Mouse (Mus musculus): ENCODE data around the gene Gm39115. TPM values are rescaled to one million over a fixed set of nuclear protein-coding genes. Genes with fewer than 3 reads are reported as not detected.

Gene Gm39115
- total RNA-seq, 2 experiments from 2014 or later, result not detected

- ATAC-seq (replicated peaks; ENCODE audit: low FRiP score, poor library complexity, severe bottlenecking), result no peak
Observed at GRCm38 (mm10) chr7:142104747-142105146, 31.1 kb downstream of the Gm39115 start.

GRCm38 (mm10) chr7:142097776-142098175 is 38.1 kb downstream of the Gm39115 start:
- peak; percentile 66 for ATAC-seq (replicated peaks; ENCODE audit: low FRiP score, poor library complexity, severe bottlenecking)

DNA sequence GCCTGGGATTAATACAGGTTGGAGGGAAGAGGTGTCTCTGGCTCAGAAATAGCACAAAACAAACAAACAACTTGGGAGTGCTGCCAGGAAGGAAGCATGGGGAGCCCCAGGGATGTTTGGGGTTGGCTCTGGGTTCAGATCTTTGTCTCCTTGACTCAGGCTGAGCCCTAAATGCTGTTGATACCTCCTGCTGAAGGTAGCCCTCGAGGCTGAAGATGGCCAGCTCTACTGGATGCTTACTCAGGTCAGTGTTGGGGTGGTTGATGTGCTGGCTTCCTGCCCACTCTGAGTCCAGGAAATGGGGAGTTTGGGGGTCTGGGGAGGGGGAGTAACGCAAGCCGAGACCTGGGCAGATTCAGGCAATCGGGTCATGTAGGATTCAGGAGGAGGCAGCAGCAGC is 39.1 kb downstream of the Gm39115 start:
- no peak for ATAC-seq (replicated peaks; ENCODE audit: low FRiP score, poor library complexity, severe bottlenecking)

GRCm38 (mm10) chr7:142095183-142095931 is 40.5 kb downstream of the Gm39115 start, which contains the start of gene Dusp8:
Gene Dusp8, minus strand, starts transcription at chr7:142095843.
- ATAC-seq (replicated peaks; ENCODE audit: low FRiP score, poor library complexity, severe bottlenecking), result peak; percentile 79

GRCm38 (mm10) chr7:142094301-142095143 is 41.3 kb downstream of the Gm39115 start:
- peak; percentile 44 for ATAC-seq (replicated peaks; ENCODE audit: low FRiP score, poor library complexity, severe bottlenecking)

GRCm38 (mm10) chr7:142093696-142094240 is 42.1 kb downstream of the Gm39115 start:
- no peak for ATAC-seq (replicated peaks; ENCODE audit: low FRiP score, poor library complexity, severe bottlenecking)

- no peak for ATAC-seq (replicated peaks; ENCODE audit: low FRiP score, poor library complexity, severe bottlenecking)
Observed at GRCm38 (mm10) chr7:142092991-142093390, 42.8 kb downstream of the Gm39115 start.

GRCm38 (mm10) chr7:142091848-142092247 is 44.0 kb downstream of the Gm39115 start:
- no peak for ATAC-seq (replicated peaks; ENCODE audit: low FRiP score, poor library complexity, severe bottlenecking)

GRCm38 (mm10) chr7:142089648-142090447 is 46.0 kb downstream of the Gm39115 start:
- ATAC-seq (replicated peaks; ENCODE audit: low FRiP score, poor library complexity, severe bottlenecking), result no peak

GRCm38 (mm10) chr7:142088886-142089285 is 46.9 kb downstream of the Gm39115 start:
- ATAC-seq (replicated peaks; ENCODE audit: low FRiP score, poor library complexity, severe bottlenecking), result peak; percentile 52

- peak; percentile 84 for ATAC-seq (replicated peaks; ENCODE audit: low FRiP score, poor library complexity, severe bottlenecking)
Observed at GRCm38 (mm10) chr7:142087069-142087652, 48.7 kb downstream of the Gm39115 start.

DNA sequence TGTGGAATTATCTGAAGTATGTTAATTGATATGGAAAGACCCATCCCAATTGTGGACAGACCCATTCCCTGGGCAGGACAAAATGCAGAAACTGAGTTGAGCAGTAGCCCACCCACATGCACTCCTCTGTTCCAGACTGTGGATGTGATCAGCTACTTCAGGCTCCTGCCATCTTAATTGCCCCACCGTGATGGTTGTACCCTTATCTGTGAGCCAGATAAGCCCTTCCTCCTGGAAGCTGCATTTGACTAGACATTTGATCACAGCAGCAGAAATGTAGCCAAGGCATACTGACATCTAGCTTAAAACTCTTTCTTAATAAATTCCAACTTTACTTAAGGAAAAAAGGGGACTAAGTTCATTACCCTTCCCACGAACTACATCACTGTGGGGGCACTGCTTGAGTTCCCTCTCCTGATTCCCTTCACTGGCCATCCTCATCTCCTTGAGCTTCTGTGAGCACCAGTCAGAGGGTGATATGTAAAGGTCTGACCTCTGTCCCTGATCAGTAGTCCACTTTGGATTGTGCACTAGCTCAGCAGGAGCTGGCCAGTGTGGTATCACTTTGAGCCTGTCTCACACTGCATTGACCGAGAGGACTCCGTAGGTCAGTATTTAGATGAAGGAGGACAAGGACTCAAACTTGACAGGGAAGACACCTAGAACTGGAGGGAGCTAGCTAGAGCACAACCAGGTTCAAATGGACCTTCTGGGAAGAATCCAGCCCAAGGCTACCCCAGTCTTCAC is 49.5 kb downstream of the Gm39115 start:
- peak; percentile 21; the same call in 1 of the 2 replicates for ATAC-seq (replicated peaks; ENCODE audit: low FRiP score, poor library complexity, severe bottlenecking)

Other genes starting within 250 kb of the Gm39115 start
- gene Tollip, start 217.5 kb downstream of the Gm39115 start, total RNA-seq (2015; ENCODE audit: low replicate concordance), result 45.0 and 61.6 TPM in 2 replicates
- 42.1 and 45.2 TPM in 2 replicates for gene Tollip, start 217.5 kb downstream of the Gm39115 start, total RNA-seq (2017; ENCODE audit: low replicate concordance)
- not detected in 2 replicates for gene Brsk2, start 186.3 kb downstream of the Gm39115 start, total RNA-seq (2015; ENCODE audit: low replicate concordance)
- gene Brsk2, start 186.3 kb downstream of the Gm39115 start, total RNA-seq (2017; ENCODE audit: low replicate concordance), result 0.26 TPM in 1 of 2 replicates, not detected in the other
- gene Mob2, start 75.0 kb downstream of the Gm39115 start, total RNA-seq (2015; ENCODE audit: low replicate concordance), result 74.6 and 92.6 TPM in 2 replicates
- gene Mob2, start 75.0 kb downstream of the Gm39115 start, total RNA-seq (2017; ENCODE audit: low replicate concordance), result 59.1 and 69.3 TPM in 2 replicates
- gene Dusp8, start 40.2 kb downstream of the Gm39115 start, total RNA-seq (2015; ENCODE audit: low replicate concordance), result 21.6 and 23.5 TPM in 2 replicates
- gene Dusp8, start 40.2 kb downstream of the Gm39115 start, total RNA-seq (2017; ENCODE audit: low replicate concordance), result 8.1 and 11.2 TPM in 2 replicates
- not detected in 2 replicates for gene Gm45618, start 15.3 kb downstream of the Gm39115 start, total RNA-seq (2015; ENCODE audit: low replicate concordance)
- gene Gm45618, start 15.3 kb downstream of the Gm39115 start, total RNA-seq (2017; ENCODE audit: low replicate concordance), result not detected in 2 replicates
- not detected in 2 replicates for gene Gm45337, start 8.6 kb upstream of the Gm39115 start, total RNA-seq (2015; ENCODE audit: low replicate concordance)
- not detected in 2 replicates for gene Gm45337, start 8.6 kb upstream of the Gm39115 start, total RNA-seq (2017; ENCODE audit: low replicate concordance)
- not detected in 2 replicates for gene Gm29735, start 21.1 kb upstream of the Gm39115 start, total RNA-seq (2015; ENCODE audit: low replicate concordance)
- not detected in 2 replicates for gene Gm29735, start 21.1 kb upstream of the Gm39115 start, total RNA-seq (2017; ENCODE audit: low replicate concordance)
- not detected in 2 replicates for gene Gm4553, start 29.7 kb upstream of the Gm39115 start, total RNA-seq (2015; ENCODE audit: low replicate concordance)
- gene Gm4553, start 29.7 kb upstream of the Gm39115 start, total RNA-seq (2017; ENCODE audit: low replicate concordance), result not detected in 2 replicates
- not detected in 2 replicates for gene Krtap5-2, start 40.0 kb upstream of the Gm39115 start, total RNA-seq (2015; ENCODE audit: low replicate concordance)
- gene Krtap5-2, start 40.0 kb upstream of the Gm39115 start, total RNA-seq (2017; ENCODE audit: low replicate concordance), result not detected in 2 replicates
- gene Gm10153, start 54.4 kb upstream of the Gm39115 start, total RNA-seq (2015; ENCODE audit: low replicate concordance), result not detected in 2 replicates
- gene Gm10153, start 54.4 kb upstream of the Gm39115 start, total RNA-seq (2017; ENCODE audit: low replicate concordance), result not detected in 2 replicates
- gene Krtap5-3, start 65.3 kb upstream of the Gm39115 start, total RNA-seq (2015; ENCODE audit: low replicate concordance), result not detected in 2 replicates
- gene Krtap5-3, start 65.3 kb upstream of the Gm39115 start, total RNA-seq (2017; ENCODE audit: low replicate concordance), result not detected in 2 replicates
- gene Gm7579, start 75.8 kb upstream of the Gm39115 start, total RNA-seq (2015; ENCODE audit: low replicate concordance), result not detected in 2 replicates
- gene Gm7579, start 75.8 kb upstream of the Gm39115 start, total RNA-seq (2017; ENCODE audit: low replicate concordance), result not detected in 2 replicates
- gene Krtap5-5, start 93.9 kb upstream of the Gm39115 start, total RNA-seq (2015; ENCODE audit: low replicate concordance), result not detected in 2 replicates
- gene Krtap5-5, start 93.9 kb upstream of the Gm39115 start, total RNA-seq (2017; ENCODE audit: low replicate concordance), result not detected in 2 replicates
- not detected in 2 replicates for gene Gm40460, start 105.0 kb upstream of the Gm39115 start, total RNA-seq (2015; ENCODE audit: low replicate concordance)
- gene Gm40460, start 105.0 kb upstream of the Gm39115 start, total RNA-seq (2017; ENCODE audit: low replicate concordance), result not detected in 2 replicates
- not detected in 2 replicates for gene Gm2431, start 122.3 kb upstream of the Gm39115 start, total RNA-seq (2015; ENCODE audit: low replicate concordance)
- gene Gm2431, start 122.3 kb upstream of the Gm39115 start, total RNA-seq (2017; ENCODE audit: low replicate concordance), result not detected in 2 replicates
- not detected in 2 replicates for gene Gm4559, start 138.3 kb upstream of the Gm39115 start, total RNA-seq (2015; ENCODE audit: low replicate concordance)
- not detected in 2 replicates for gene Gm4559, start 138.3 kb upstream of the Gm39115 start, total RNA-seq (2017; ENCODE audit: low replicate concordance)
- not detected in 2 replicates for gene Krtap5-1, start 161.1 kb upstream of the Gm39115 start, total RNA-seq (2015; ENCODE audit: low replicate concordance)
- not detected in 2 replicates for gene Krtap5-1, start 161.1 kb upstream of the Gm39115 start, total RNA-seq (2017; ENCODE audit: low replicate concordance)
- not detected in 2 replicates for gene Krtap5-4, start 167.5 kb upstream of the Gm39115 start, total RNA-seq (2015; ENCODE audit: low replicate concordance)
- gene Krtap5-4, start 167.5 kb upstream of the Gm39115 start, total RNA-seq (2017; ENCODE audit: low replicate concordance), result not detected in 2 replicates
- not detected in 2 replicates for gene Ifitm10, start 237.7 kb upstream of the Gm39115 start, total RNA-seq (2015; ENCODE audit: low replicate concordance)
- gene Ifitm10, start 237.7 kb upstream of the Gm39115 start, total RNA-seq (2017; ENCODE audit: low replicate concordance), result not detected in 2 replicates
- gene Gm49369, start 246.6 kb upstream of the Gm39115 start, total RNA-seq (2015; ENCODE audit: low replicate concordance), result not detected in 2 replicates
- gene Gm49369, start 246.6 kb upstream of the Gm39115 start, total RNA-seq (2017; ENCODE audit: low replicate concordance), result 143 and 216 TPM in 2 replicates